Mouse (Mus musculus) lung, postnatal 36 days (tissue): Measurements from ENCODE around the gene Lrrc63.

ENCODE experiments used
- DNase-seq: peaks from one replicate; pipeline ENCODE4 v3.0.0; 2022; ENCODE audit warnings: mixed read lengths

The Lrrc63 gene

GRCm38 (mm10) chr14:75136119-75136966 is 5.7 kb upstream of the Lrrc63 start:
- DNase-seq = peak; percentile 68

DNA sequence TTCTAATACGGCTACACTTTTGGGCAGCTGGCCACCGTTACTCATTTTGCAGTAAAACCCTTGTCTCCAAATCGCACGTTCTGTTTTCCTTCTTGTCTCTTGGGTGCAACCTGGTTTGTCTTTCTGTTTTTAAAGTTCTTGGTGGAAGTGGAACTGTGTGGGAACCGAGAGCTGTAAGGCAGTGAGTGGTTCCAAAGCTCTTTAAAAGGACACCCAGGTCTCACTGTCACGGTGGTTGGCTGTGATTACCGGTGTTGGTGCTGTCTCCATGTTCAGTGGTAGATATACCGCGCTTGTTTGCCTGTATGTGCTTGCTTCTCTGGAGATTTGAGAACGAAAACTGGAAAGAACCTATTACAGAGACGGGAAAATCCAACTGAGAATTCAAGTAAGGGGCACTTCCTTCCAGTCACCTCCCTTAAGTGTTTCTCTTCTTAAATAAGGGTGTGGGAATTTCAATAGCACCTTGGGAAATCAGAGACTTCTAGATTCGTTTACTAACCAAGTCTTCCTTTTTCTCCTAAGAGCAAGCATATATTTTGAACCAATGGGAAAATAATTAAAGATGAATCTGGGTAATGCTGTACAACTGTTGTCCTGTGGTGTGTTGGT is 749 bp upstream of the Lrrc63 start:
- no peak for DNase-seq

- peak; percentile 40 for DNase-seq
Observed at GRCm38 (mm10) chr14:75121658-75122057, 9.0 kb downstream of the Lrrc63 start.

- DNase-seq = no peak
Observed at GRCm38 (mm10) chr14:75102956-75103355, 27.7 kb downstream of the Lrrc63 start.

DNA sequence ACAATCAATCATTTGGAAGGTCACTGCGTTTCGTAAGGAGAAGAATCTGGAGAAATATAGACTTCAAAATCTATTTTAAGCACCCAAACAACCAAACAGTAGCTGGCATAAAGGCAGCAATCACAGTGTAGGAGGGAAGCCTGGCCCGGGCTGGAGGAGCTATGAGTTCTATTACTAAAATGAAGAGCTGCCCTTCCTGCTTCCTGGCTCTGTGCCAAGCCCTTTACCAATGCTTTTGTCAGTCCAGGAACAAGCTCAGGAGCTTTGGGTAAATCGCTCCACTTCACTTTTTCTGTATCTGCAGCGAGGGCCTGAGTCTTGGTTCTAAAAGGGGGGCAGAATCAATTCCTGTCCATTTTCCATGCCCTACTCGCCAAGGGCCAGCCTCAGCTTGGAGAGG is 52.7 kb downstream of the Lrrc63 start:
- peak; percentile 42 for DNase-seq

- DNase-seq = no peak
Observed at GRCm38 (mm10) chr14:75075299-75076180, 55.1 kb downstream of the Lrrc63 start.

DNA sequence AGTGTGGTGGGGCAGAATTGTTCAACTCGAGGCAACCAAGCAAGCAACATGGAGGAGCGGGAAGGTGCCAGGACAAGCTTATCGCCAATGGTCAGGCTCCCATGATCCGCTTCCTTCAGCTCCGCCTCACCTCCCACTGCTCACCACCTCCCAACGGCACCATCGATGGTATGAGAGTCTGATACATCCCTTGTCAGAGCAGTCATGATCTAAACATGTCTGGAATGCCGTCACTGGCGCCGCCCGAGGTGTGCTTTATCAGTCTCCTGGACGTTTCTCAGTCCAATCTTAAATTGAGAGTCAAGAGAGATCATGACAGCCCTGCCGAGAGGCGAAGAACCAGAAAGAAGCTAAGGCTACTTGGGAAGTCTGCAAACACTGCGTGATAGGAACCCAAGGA is 59.6 kb downstream of the Lrrc63 start:
- DNase-seq = no peak

DNA sequence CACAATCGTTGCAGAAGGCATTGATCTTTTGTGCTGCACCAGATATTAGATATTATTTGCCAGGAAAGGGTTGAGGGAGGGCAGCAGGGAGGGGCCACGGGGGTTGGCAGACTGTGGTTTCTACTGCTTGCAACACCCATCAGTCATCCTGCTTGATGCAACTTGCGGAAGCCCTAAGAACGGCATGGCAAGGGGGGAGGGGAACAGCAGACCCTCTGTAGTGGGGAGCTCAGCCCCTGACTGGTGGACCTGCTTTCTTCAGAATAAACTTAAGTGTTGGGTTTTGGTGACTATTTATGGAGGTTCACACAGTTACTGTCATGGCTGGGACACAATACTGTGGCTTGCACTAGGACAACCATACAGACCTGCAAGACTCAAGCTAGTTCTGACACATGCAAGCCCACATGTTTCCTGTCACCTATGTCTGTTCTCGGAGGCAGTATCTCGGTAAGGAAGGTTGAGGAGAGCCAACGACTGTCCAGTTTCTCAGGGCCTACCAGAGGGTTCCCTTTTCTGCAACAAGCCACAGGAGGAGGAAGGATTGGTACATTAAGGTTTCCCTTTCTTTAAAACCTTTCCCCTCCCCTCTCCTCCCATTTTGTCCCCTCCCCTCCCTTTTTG is 61.2 kb downstream of the Lrrc63 start:
- peak; percentile 67 for DNase-seq

DNA sequence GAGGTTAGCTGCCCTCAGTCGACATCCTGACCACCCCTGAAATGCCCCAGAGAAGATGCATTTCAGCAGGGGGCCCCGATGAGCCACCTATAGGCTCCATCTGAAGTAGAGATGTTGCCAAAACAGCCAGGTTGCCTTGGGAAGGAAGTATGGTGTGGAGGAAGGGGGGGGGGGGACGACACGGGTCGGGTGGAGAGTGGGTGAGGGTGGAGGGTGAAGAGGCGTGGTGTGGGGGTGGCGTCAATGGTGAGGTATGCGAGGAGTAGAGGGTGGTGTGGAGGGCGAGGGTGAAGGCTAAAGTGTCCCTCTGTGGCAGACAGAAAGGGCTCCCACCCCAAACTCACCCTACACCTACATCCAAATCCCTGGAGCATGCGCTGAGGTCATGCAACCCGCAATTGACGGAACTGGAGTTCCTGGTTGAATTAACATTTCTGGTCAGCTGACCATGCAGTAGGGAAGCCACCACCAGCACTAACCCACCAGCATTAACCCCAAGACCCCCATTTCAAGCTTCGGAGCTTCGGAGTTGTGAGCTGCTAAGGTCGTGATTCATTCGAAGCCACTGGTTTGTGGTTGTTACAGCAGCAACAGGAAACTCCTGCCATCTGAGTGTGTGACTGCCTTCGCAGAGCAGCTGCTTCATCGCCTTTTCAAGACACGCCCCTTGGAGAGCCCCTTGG is 62.1 kb downstream of the Lrrc63 start:
- DNase-seq = peak; percentile 54

DNA sequence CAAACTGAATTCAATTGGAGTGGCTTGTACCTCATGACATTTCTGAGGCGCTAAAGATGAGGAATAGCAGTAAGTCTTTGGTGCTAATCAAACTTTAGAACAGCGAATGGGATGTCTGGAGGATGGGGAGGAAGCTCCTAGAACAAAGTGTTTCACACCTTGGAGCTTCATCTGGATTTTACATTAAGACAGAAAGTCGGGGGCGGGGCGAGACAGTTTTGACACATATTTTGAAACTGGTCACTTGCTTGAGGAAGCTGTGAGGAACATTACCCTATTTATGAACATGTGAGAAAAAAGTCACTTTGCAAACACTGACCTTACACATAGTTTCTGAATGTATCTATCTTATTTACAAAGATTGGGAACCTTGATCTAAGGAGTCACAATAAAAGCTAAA is 65.5 kb downstream of the Lrrc63 start:
- DNase-seq = peak; percentile 76

DNA sequence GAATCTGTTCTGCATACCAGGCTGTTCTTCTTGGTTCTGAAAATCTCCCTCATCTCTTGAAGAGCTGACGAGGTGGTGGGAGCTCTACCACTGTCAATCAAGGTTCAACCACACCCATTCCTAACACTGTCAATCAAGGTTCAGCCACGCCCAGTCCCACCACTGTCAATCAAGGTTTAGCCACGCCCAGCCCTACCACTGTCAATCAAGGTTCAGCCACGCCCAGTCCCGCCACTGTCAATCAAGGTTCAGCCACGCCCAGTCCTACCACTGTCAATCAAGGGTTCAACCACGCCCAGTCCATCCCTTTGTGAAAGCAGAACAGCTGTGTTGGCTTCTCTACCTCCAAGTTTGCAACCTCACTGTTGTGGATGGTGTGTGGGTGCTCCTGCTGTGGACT is 66.2 kb downstream of the Lrrc63 start:
- DNase-seq = peak; percentile 62

DNA sequence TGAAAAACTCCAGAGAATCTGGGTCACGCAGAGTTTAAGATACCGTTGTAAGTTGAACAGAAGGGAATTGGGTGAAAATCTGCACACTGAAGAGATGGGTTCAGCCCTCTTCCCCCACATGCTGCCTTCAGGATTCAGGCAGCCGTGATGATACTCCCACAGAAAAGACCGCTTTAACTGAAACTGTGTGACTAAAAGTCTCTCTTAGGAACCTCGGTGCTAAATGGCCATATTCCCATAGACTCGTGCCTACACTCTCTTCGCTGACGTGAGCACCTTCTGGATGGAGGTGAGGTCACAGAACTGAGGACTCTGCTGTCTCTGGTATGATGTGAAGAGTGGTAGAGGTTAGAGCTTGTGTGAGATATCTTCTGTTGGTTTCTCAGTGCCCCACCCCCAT is 66.7 kb downstream of the Lrrc63 start:
- no peak for DNase-seq

DNA sequence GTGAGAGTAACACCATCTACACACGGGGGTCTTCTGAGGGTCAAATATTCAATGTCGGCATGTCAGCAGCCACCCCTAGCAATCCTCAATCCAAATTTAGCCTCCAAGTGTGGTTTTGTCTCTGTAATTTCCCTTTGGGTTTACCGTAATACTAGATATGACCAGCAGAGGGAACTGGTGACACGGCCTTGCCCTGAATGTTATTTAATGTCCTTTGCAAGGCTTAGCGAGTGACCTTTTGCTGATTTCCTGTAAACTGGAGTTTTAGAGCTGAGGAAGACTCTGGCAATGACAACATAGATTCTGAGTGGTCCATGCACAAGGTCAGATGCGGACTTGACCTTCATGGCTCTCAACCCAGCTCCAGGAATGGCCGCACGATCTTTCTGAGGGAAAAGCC is 70.1 kb downstream of the Lrrc63 start:
- peak; percentile 81 for DNase-seq

- peak; percentile 52 for DNase-seq
Observed at GRCm38 (mm10) chr14:75056861-75057431, 73.7 kb downstream of the Lrrc63 start.

DNA sequence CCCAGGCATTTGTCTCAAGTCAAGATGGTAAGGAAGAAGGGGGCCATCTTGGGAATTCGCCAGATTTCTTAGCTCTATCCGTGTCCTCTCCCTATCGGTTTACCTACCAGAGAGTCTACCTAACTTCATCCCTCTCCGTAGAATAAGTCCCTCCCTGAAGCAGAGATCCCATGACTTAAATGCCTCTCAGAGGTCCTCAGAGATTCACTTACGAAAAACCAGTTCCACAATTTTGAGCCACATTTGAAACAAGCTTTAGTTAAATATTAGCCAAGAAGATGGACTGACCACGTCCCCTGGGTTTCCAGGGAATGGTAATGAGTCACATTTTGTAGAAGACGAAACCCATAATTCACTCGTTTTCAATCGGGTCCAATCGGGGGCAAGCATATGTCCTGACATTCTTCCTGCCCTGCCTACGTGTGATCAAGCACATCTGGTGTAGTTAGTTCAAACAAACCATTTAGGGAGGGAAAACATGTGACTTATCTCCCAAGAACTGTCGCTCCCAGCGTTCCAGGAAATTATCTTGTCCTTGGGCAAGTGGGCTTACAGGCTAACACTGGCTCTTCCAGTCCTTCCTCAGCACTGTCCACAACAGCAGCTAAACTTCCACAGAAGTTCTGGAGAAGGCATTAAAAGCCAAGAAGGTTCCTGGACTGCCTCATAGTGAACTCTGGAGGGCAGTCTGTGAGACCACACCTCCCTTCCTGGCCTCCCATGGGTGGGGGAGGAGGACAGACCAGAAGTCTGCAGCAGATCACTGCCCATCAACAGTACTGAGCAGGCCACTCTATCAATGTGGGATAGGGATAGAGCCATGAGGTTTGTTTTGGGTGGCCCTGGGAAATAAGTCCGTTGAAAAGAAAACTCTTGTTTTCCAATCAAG is 76.0 kb downstream of the Lrrc63 start:
- peak; percentile 34 for DNase-seq

DNA sequence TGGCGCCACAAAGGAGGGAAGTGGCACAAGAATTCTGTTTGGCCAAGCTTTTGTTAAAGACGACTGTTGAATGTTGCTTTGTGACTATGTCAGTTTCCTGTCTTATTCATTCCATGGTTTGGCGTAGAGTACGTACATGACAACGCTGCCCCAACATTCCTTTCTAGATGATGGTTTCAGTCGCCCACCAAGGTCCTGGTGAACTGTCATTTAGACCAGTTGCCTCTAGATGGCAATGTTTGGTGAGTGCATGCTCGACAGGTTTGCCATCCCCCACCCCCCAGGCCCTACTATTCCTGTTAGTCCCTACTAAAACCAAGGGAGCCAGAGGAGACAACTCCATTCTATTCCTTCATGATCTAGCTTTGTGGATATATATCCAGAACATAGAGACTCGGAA is 78.2 kb downstream of the Lrrc63 start:
- DNase-seq = no peak

DNA sequence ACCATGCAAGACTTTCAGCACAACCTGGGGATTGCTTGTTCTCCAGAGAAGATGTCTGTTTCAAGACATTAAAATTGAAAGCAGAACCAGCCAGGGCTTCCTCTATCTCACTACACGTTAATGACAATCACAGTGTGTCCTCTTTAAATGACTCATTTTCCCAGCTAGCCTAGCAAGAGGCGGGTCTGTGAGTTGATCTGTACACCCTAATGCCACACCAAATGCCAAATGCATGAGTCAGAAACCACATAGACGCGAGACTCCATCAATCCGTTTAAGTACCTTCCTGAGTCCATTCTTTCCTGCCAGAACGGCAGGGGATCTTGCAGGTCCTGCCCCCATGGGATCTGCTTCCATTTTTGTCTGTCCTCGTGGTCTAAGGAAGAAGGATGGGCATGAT is 85.5 kb downstream of the Lrrc63 start:
- DNase-seq = peak; percentile 48

- DNase-seq = no peak
Observed at GRCm38 (mm10) chr14:75035431-75035830, 95.2 kb downstream of the Lrrc63 start.
